Mouse (Mus musculus) adrenal gland, postnatal 10 days (tissue): Measurements from ENCODE around the gene Olfr985. TPM values are rescaled to one million over a fixed set of nuclear protein-coding genes. Genes with fewer than 3 reads are reported as not detected.

ENCODE experiments used
- DNase-seq: peaks from one replicate; pipeline ENCODE4 v3.0.0; 2021; ENCODE audit warnings: mixed read lengths
- long read RNA-seq, 2 experiments: library from polyadenylated mRNA; stranded (forward); transcript quantifications; one replicate each; pipeline ENCODE4 v2.0.0; 2021
- total RNA-seq, 2 experiments: library from RNA; stranded (reverse); gene quantifications; 2 replicates each; pipeline ENCODE4 v1.2.3; 2021

Olfr985 gene
- not detected for total RNA-seq
- long read RNA-seq, experiment 1: 0 reads
- long read RNA-seq, experiment 2: 0 reads

- no peak for DNase-seq
These were observed at the start of gene Olfr985 for GRCm38 (mm10) chr9:40130084-40130483. Gene Olfr985 (minus strand): TSS chr9:40130184.

- no peak for DNase-seq
These were observed 47.0 kb upstream of the Olfr985 start for GRCm38 (mm10) chr9:40177017-40177416.

GRCm38 (mm10) chr9:40166446-40166845 lies 36.5 kb upstream of the Olfr985 start:
- DNase-seq: no peak

DNA sequence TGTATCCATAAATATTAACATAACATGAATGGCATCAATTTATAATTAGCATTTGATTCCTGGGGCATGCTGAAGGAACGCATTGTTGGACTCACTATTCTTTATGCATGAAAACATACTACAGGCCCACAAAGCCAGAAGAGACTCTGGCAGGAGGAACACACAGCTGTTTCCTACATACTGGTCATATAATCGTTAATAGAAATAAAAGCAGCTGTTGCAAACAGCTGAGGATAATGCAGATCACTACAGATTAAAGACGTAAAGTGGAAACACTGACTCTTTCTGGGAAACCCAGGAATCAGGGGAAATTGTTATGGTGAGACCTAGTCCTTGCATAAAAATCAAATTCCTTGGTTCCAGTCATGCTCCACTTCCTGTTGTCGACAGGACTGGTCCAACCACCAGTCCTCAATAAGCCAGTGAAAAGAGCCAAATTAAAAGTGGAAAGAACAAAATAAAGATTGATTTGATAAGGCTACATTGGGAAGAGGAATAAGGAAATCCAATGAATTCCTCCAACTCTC lies 25.2 kb upstream of the Olfr985 start:
- DNase-seq: no peak

GRCm38 (mm10) chr9:40141544-40141943 lies 11.6 kb upstream of the Olfr985 start:
- no peak for DNase-seq

DNA sequence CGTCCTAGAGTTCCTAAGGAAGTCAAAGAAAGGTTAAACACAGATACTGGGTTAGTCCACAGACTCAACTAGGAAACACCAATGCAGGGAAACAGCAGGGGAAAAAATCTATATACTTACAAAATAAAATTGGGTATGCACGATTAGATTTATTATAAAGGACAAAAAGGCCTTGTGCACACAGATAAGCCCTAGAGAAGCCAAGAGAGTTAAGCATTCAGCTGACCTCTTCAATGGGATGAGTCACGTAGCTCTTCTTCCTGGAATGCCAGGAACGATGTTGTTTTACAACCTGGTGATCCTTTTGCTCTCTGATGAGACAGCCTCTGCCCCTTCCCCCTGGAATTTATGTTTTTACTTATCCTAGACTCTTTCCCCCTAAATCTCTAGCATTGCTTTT lies 9.5 kb upstream of the Olfr985 start:
- DNase-seq: no peak

DNA sequence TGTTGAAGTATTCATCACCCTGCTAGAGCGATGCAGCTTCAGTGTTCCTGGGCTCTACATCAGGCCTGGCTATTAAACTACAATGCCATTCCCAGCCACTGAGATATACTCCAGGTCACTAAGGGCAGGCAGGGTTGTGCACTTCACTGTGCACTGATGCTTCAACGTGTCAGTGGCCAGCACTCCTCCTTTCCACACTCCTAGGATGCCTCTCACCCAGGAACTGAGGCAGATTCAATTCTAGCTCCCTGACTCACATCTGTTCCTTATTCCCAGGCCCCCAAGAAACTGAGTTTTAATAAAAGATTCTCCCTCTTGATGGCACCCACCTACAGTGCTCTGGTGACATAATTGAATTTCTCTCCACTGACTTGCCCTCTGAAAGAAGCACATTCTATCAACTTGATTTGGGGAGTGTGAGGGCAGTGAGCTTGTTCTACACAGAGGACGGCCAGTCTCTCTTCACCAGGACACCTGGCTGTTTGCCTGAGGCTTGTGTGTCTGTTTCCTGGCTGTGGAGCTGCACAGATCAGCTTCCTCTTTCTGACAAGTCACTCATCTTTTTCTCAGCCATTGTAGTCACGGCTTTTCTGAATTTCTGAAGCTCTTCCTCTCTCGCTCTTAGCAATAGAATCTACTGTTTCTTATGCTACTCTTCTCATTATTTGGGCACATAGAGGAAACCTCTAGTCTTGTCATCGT lies 7.2 kb upstream of the Olfr985 start:
- DNase-seq: no peak

DNA sequence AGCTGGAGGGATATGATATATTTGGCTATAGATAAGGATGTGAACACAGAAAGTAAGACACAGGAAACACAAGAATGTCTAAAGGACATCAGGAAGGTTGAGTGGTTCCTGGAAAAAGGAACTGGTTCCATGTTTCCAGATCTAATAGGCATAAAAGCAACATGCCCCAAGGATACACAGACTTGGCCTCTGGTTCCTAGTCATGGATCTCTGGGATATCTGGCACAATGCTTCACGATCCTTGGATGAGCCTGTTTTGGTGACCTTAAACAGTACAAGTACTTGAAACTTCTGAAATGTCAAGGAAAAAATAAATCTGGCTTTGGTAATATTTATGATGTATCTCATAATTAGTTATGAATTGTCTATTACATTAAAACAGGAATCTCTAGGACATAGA lies 572 bp upstream of the Olfr985 start:
- peak; percentile 26 for DNase-seq

DNA sequence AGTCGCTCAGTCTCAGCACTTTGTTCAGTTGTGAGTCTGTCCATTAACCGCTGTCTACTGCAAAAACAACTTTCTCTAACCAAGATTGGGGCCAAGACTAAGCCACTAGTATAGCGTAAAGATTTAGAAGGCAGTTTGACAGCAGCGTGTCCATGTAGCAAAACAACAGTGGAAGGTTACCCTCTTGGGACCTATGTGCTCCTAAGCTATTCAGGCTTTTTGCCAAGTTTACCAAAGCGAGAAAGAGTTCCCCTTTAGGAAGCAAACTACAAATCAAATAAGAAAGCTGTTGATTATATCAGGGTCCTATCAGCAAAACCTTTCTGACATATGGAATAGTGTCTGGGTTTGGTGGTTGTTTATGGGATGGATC lies 12.7 kb downstream of the Olfr985 start:
- no peak for DNase-seq

- peak; percentile 53 for DNase-seq
These were observed 13.2 kb downstream of the Olfr985 start for GRCm38 (mm10) chr9:40116645-40117286.

- no peak for DNase-seq
These were observed 15.9 kb downstream of the Olfr985 start, which contains the start of gene Olfr984 for GRCm38 (mm10) chr9:40114106-40114505. Gene Olfr984 (minus strand): TSS chr9:40114206.

DNA sequence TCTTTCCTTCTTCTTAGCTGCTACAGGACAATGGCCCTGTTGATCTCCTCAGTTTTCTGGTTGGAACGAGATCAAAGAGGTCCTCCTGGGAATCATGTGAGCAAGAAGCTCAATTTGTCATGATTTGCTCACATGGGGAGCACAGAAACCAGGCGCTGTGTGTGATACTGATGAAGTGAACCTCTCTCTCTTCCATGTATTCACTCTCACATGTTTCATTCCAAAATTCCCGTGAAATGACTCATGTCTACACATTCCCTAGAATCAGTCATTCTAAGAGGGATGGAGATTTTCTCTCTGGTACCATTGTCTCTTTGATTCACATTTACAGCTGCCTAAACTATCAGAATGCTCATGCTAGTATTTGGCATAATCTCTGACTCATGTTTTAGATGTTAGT lies 35.2 kb downstream of the Olfr985 start:
- DNase-seq: no peak

GRCm38 (mm10) chr9:40093495-40093894 lies 36.5 kb downstream of the Olfr985 start, which contains the start of gene Olfr983:
Gene Olfr983 (minus strand): TSS chr9:40093595.
- DNase-seq: no peak

Other genes starting within 250 kb of the Olfr985 start
- not detected for gene Olfr229, start 222.8 kb downstream of the Olfr985 start, total RNA-seq
- not detected for gene Olfr974, start 192.7 kb downstream of the Olfr985 start, total RNA-seq
- gene Olfr975, start 178.1 kb downstream of the Olfr985 start, total RNA-seq: not detected
- not detected for gene Olfr976, start 169.1 kb downstream of the Olfr985 start, total RNA-seq
- gene Olfr978, start 138.1 kb downstream of the Olfr985 start, total RNA-seq: not detected
- gene Olfr979, start 126.7 kb downstream of the Olfr985 start, total RNA-seq: not detected
- gene Olfr980, start 120.6 kb downstream of the Olfr985 start, total RNA-seq: not detected
- gene Olfr981, start 108.7 kb downstream of the Olfr985 start, total RNA-seq: not detected
- not detected for gene Olfr982, start 56.4 kb downstream of the Olfr985 start, total RNA-seq
- not detected for gene Olfr983, start 36.6 kb downstream of the Olfr985 start, total RNA-seq
- gene Olfr984, start 16.0 kb downstream of the Olfr985 start, total RNA-seq: not detected
- gene Tmem225, start 17.9 kb upstream of the Olfr985 start, total RNA-seq: not detected
- not detected for gene Olfr986, start 50.7 kb upstream of the Olfr985 start, total RNA-seq
- gene Zfp202, start 62.1 kb upstream of the Olfr985 start, total RNA-seq: 1 to 10 TPM; 4.3 to 4.5 TPM
- gene Scn3b, start 139.0 kb upstream of the Olfr985 start, total RNA-seq: 10 to 100 TPM in 1 of 2 experiments, 1 to 10 TPM in 1; 5.6 to 11.8 TPM